Mouse (Mus musculus): ENCODE results near the gene Ifngr2.

- TF ChIP-seq CTCF (IDR thresholded peaks at IDR 0.05; ENCODE audit: borderline replicate concordance, extremely low read depth, insufficient read depth, insufficient read length) = no peak
- no peak for TF ChIP-seq POLR2A (IDR thresholded peaks at IDR 0.05; ENCODE audit: borderline replicate concordance, extremely low read depth, insufficient read depth, insufficient read length, poor library complexity, severe bottlenecking)
Measured at GRCm38 (mm10) chr16:91571105-91571504, 24.2 kb downstream of the Ifngr2 start.
